ENCODE assay signal across 1 mouse cellular context in the genomic region with DNA sequence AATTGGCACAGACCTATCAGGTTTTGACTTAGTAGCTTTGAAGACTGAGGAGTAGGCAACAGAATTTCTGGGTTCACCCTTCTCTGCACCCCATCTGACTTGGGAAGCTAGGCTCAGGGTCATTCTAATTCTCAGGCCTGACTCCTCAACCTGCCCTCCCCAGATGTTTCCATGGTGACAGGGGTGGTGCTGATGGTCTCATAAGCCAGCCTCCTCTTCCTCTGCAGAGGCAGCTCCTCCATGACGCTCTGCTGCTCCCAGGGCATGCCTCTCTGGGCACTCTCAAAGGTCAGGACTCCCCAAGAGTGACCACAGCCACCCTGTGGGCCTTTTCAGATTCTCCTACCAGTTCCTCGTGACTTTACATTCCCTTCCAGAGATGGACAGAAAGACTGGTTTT.
TF ChIP-seq lines count a peak whose summit lies in the region.

No protein-coding gene starts in this region.

TF ChIP-seq in CH12.LX, 34 proteins besides CTCF, POLR2A, EP300 and RAD21 (continued from another document):
- TF ChIP-seq BHLHE40 (IDR thresholded peaks at IDR 0.05; ENCODE audit: low read depth, low read length), result no peak
